Comparison of ENCODE assay signal across 7 mouse cellular contexts in genomic region chr8:126422174-126422919, GRCm38 (mm10). TPM values are rescaled to one million over a fixed set of nuclear protein-coding genes. Genes with fewer than 3 reads are reported as not detected.
DNase-seq lines count a peak whose midpoint lies in the region; ATAC-seq lines count a peak whose summit lies in the region.

Gene Coa6 (plus strand): TSS chr8:126422515.

- peak; percentile 98 for ATAC-seq in embryonic facial prominence, embryonic 12.5 days (ENCODE audit: insufficient number of reproducible peaks, insufficient read depth, low FRiP score, low TSS enrichment)
- ATAC-seq in limb, embryonic 11.5 days (ENCODE audit: insufficient number of reproducible peaks, low FRiP score, low TSS enrichment, low read depth) = peak; percentile 96
- peak; percentile 98 for ATAC-seq in midbrain, embryonic 14.5 days (ENCODE audit: low FRiP score, low TSS enrichment)

- H3K4me1 ChIP-seq in embryonic facial prominence, embryonic 12.5 days = peaks cover 15% of the 10 kb centered on the region
- peaks cover 6% of the 10 kb centered on the region for H3K4me1 ChIP-seq in limb, embryonic 11.5 days (ENCODE audit: control insufficient read depth, insufficient read depth, low read length)
- peaks cover 17% of the 10 kb centered on the region for H3K4me1 ChIP-seq in midbrain, embryonic 14.5 days (ENCODE audit: control insufficient read depth, insufficient read depth, low read length)

- peak; percentile 98 for DNase-seq in adrenal gland, postnatal 25 days
- peak; percentile 100 for DNase-seq in heart, adult 11 months
- DNase-seq in kidney, adult 18-20 months = peak; percentile 99
- peak; percentile 99 for DNase-seq in limb, embryonic 11.5 days (ENCODE audit: low spot score)
- DNase-seq in midbrain, embryonic 14.5 days = peak; percentile 99
- peak; percentile 94 to 98 for DNase-seq in spleen, adult 18-20 months

- peak within 1 kb of the TSS; percentile 83 for H3K4me2 ChIP-seq in embryonic facial prominence, embryonic 12.5 days (replicated peaks)
- H3K4me2 ChIP-seq in limb, embryonic 11.5 days (ENCODE audit: low read depth, severe bottlenecking) = peak within 1 kb of the TSS; percentile 90
- peak within 1 kb of the TSS; percentile 85 for H3K4me2 ChIP-seq in midbrain, embryonic 14.5 days (ENCODE audit: low read length)

- under 1% methylated on average over 61 of the region's 61 CpGs for WGBS in embryonic facial prominence, embryonic 12.5 days
- WGBS in limb, embryonic 11.5 days = under 1% methylated on average over 61 of the region's 61 CpGs
- under 1% methylated on average over 61 of the region's 61 CpGs for WGBS in midbrain, embryonic 14.5 days

- H3K27me3 ChIP-seq in embryonic facial prominence, embryonic 12.5 days = no peaks in the 10 kb centered on the region
- H3K27me3 ChIP-seq in limb, embryonic 11.5 days (ENCODE audit: control insufficient read depth, insufficient read depth, low read length) = no peaks in the 10 kb centered on the region
- H3K27me3 ChIP-seq in midbrain, embryonic 14.5 days (ENCODE audit: control insufficient read depth, insufficient read depth, low read length) = no peaks in the 10 kb centered on the region

- H3K9me3 ChIP-seq in embryonic facial prominence, embryonic 12.5 days = no peaks in the 10 kb centered on the region
- no peaks in the 10 kb centered on the region for H3K9me3 ChIP-seq in limb, embryonic 11.5 days (ENCODE audit: control insufficient read depth, low read length)
- H3K9me3 ChIP-seq in midbrain, embryonic 14.5 days (ENCODE audit: control insufficient read depth, low read length) = no peaks in the 10 kb centered on the region

- H3K9ac ChIP-seq in embryonic facial prominence, embryonic 12.5 days = peak within 1 kb of the TSS; percentile 83
- peak within 1 kb of the TSS; percentile 81 for H3K9ac ChIP-seq in limb, embryonic 11.5 days (ENCODE audit: low read length)
- peak within 1 kb of the TSS; percentile 85 for H3K9ac ChIP-seq in midbrain, embryonic 14.5 days (replicated peaks; ENCODE audit: low read length)

- peaks cover 23% of the 10 kb centered on the region for H3K36me3 ChIP-seq in embryonic facial prominence, embryonic 12.5 days
- H3K36me3 ChIP-seq in limb, embryonic 11.5 days (ENCODE audit: control insufficient read depth, insufficient read depth, low read length) = peaks cover 3% of the 10 kb centered on the region; the same call in 1 of the 2 replicates
- peaks cover 27% of the 10 kb centered on the region for H3K36me3 ChIP-seq in midbrain, embryonic 14.5 days (ENCODE audit: control insufficient read depth, insufficient read depth, low read length)

- peak within 1 kb of the TSS; percentile 80 for H3K4me3 ChIP-seq in embryonic facial prominence, embryonic 12.5 days
- H3K4me3 ChIP-seq in limb, embryonic 11.5 days (ENCODE audit: low read depth, low read length) = peak within 1 kb of the TSS; percentile 83
- H3K4me3 ChIP-seq in midbrain, embryonic 14.5 days (replicated peaks; ENCODE audit: low read depth, low read length) = peak within 1 kb of the TSS; percentile 82

- peak within 1 kb of the TSS; percentile 68 for H3K27ac ChIP-seq in embryonic facial prominence, embryonic 12.5 days
- H3K27ac ChIP-seq in limb, embryonic 11.5 days (replicated peaks; ENCODE audit: low read depth, low read length) = no peak within 1 kb of the TSS
- H3K27ac ChIP-seq in midbrain, embryonic 14.5 days (replicated peaks; ENCODE audit: low read depth, low read length) = peak within 1 kb of the TSS; percentile 84

RNA-seq across cellular contexts. Expression of gene Coa6, which starts in this region (rescaled TPM):
- total RNA-seq in adrenal gland, postnatal 25 days (2021) = 31.9 and 36.4 TPM in 2 replicates
- polyA plus RNA-seq in embryonic facial prominence, embryonic 12.5 days (2016; fragmentation: Nextera tagmentation; extraction: Ambion mirVana) = 47.1 TPM in 2 replicates
- polyA plus RNA-seq in limb, embryonic 11.5 days (2014; fragmentation: Nextera tagmentation; extraction: Ambion mirVana) = 45.1 and 52.7 TPM in 2 replicates
- polyA plus RNA-seq in midbrain, embryonic 14.5 days (2014; fragmentation: Nextera tagmentation; extraction: Ambion mirVana) = 41.4 and 42.8 TPM in 2 replicates
